Mouse (Mus musculus) stomach, postnatal 0 days (tissue): ENCODE results near the gene H2-Q6. TPM values are rescaled to one million over a fixed set of nuclear protein-coding genes. Genes with fewer than 3 reads are reported as not detected.
"Not testable (repeated sequence)": the region's sequence is repeated elsewhere in the genome, so short reads cannot be mapped to it uniquely, and the experiment has no call there.

ENCODE experiments used
- ATAC-seq: fragments of 200-750 bp; cut with Nextera tagmentation; 2 replicates; pipeline ENCODE4 v1.8.0; 2017; ENCODE audit not compliant: low FRiP score, low TSS enrichment
- DNase-seq: peaks from one replicate; pipeline ENCODE4 v3.0.0-alpha.2; 2016; ENCODE audit warnings: low spot score
- H3K27ac ChIP-seq: fragments of 300-500 bp; sonication (generic); replicated peaks from 2 replicates; pipeline ENCODE4 v1.5.1; 2014; ENCODE audit warnings: mild to moderate bottlenecking, control low read depth
- H3K27me3 ChIP-seq: fragments of 300-500 bp; sonication (generic); 2 replicates; pipeline ENCODE4 v1.6.1; 2014; ENCODE audit warnings: low read length; ENCODE audit not compliant: control insufficient read depth, insufficient read depth
- H3K36me3 ChIP-seq: fragments of 300-500 bp; sonication (generic); 2 replicates; pipeline ENCODE4 v1.6.1; 2014; ENCODE audit warnings: low read length, mixed read lengths; ENCODE audit not compliant: control insufficient read depth, insufficient read depth
- H3K4me1 ChIP-seq: fragments of 300-500 bp; sonication (generic); replicated peaks from 2 replicates; pipeline ENCODE4 v1.6.1; 2014; ENCODE audit warnings: antibody characterized with exemption; ENCODE audit not compliant: control insufficient read depth, insufficient read depth
- H3K4me2 ChIP-seq: fragments of 300-500 bp; sonication (generic); replicated peaks from 2 replicates; pipeline ENCODE4 v1.6.1; 2014; ENCODE audit warnings: low read depth, mild to moderate bottlenecking, control low read depth, moderate library complexity
- H3K4me3 ChIP-seq: fragments of 300-500 bp; sonication (generic); 2 replicates; pipeline ENCODE4 v1.5.1; 2014; ENCODE audit warnings: low read depth, low read length, control low read depth
- H3K9ac ChIP-seq: fragments of 300-500 bp; sonication (generic); 2 replicates; pipeline ENCODE4 v1.6.1; 2014; ENCODE audit warnings: mild to moderate bottlenecking, low read length, control low read depth, mixed read lengths
- H3K9me3 ChIP-seq: fragments of 300-500 bp; sonication (generic); 2 replicates; pipeline ENCODE4 v1.6.1; 2016; ENCODE audit warnings: low read length; ENCODE audit not compliant: control insufficient read depth
- CTCF ChIP-seq: IDR thresholded peaks from 2 replicates; pipeline ENCODE4 v1.5.1; 2016; ENCODE audit warnings: antibody characterized with exemption, low read depth, mild to moderate bottlenecking, moderate library complexity
- EP300 ChIP-seq: optimal IDR thresholded peaks from 2 replicates; pipeline ENCODE3; 2016; ENCODE audit warnings: antibody characterized with exemption
- WGBS: fragments of 180-500 bp; shearing (Covaris S2); extraction: QIAGEN DNeasy Blood & Tissue Kit; methylation state at CpG from one replicate; pipeline ENCODE4 v1.1.7; 2014; 5-methylcytosine and 5-hydroxymethylcytosine counted together
- polyA plus RNA-seq: library from polyadenylated mRNA; unstranded; fragments of >200 nt; fragmentation: Nextera tagmentation; extraction: Ambion mirVana; gene quantifications from 2 replicates; pipeline ENCODE4 v1.2.1, GENCODE M21; 2015

H2-Q6 gene
- polyA plus RNA-seq, 1 experiment from 2014 or later: 0.22 TPM

GRCm38 (mm10) chr17:35465651-35466050 is 41.0 kb downstream of the H2-Q6 start:
- H3K27me3 ChIP-seq, H3K4me3 ChIP-seq, H3K4me1 ChIP-seq, H3K9me3 ChIP-seq, ATAC-seq, H3K9ac ChIP-seq, H3K4me2 ChIP-seq, H3K36me3 ChIP-seq, H3K27ac ChIP-seq: not testable (repeated sequence)
- TF ChIP-seq CTCF: peak; percentile 80
- WGBS: 8% methylated on average over 8 of the region's 8 CpGs
- peak; percentile 34 for DNase-seq

DNA sequence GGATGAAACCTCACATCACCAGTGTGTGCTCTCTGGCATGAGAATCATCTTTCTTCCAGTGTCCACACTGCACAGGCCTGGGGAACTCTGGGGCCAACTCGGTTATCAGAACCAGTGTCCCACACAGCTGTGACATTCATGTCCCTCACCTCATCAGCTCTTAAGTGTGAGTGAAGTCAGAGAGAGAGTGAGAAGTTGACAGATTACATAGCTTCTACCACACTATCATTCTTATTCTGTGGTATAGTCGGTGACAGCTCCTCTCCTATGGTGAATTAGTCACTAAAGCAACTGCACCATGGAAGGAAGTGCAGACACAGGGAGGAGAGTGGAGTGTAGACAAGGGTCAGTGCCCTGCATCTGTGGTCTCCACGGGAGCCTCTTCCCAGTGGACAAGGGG is 44.3 kb downstream of the H2-Q6 start:
- not testable (repeated sequence) for DNase-seq, ATAC-seq
- WGBS: 54% methylated on average over 3 of the region's 3 CpGs

DNA sequence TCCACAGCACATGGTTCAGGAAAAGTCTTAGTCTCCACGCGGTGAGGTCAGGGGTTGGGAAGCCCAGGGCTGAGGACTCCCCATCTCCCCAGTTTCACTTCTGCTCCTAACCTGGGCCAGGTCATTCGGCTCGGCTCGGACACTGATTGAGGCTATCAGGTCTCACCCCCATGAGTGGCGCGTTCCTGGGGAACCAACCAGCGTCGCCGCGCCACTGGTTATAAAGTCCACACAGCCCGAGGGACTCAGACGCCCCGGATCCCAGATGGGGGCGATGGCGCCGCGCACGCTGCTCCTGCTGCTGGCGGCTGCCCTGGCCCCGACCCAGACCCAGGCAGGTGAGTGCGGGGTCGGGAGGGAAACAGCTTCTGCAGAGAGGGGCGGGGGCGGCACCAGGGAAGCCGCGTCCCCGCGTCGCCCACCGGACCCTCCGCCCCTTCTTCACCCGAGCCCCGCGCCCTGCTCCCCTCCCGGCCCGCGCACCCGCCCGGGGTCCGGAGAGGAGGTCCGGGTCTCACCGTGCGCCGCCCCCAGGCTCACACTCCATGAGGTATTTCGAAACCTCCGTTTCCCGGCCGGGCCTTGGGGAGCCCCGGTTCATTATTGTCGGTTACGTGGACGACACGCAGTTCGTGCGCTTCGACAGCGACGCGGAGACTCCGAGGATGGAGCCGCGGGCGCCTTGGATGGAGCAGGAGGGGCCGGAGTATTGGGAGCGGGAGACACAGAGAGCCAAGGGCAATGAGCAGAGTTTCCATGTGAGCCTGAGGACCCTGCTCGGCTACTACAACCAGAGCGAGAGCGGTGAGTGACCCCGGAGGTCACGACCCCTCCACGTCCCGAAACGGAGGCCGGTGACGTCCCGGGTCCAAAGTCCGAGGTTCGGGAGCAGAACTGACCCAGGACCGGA is 45.4 kb downstream of the H2-Q6 start, which contains the start of gene H2-Q10:
Gene H2-Q10, plus strand, starts transcription at position 248 of the 910 bp plus-strand sequence.
- peak; percentile 28 for DNase-seq
- peak; percentile 54; the same call in 1 of the 2 replicates for ATAC-seq
- H3K9me3 ChIP-seq: no peaks in the 10 kb centered on the region
- peak within 1 kb of the TSS; percentile 42 for H3K4me3 ChIP-seq
- H3K27ac ChIP-seq: no peak within 1 kb of the TSS
- no peak for TF ChIP-seq EP300
- TF ChIP-seq CTCF: no peak
- H3K4me2 ChIP-seq: peak within 1 kb of the TSS; percentile 69
- H3K4me1 ChIP-seq: 0 out of 2 replicates have a peak, but pooled peaks cover 2% of the 10 kb centered on the region
- no peak within 1 kb of the TSS for H3K9ac ChIP-seq
- WGBS: 2% methylated on average over 76 of the region's 80 CpGs
- H3K27me3 ChIP-seq: peaks cover 6% of the 10 kb centered on the region; the same call in 1 of the 2 replicates
- no peaks in the 10 kb centered on the region for H3K36me3 ChIP-seq

More for the DNA sequence above, 44.3 kb downstream of the H2-Q6 start:
- not testable (repeated sequence) for H3K27me3 ChIP-seq, H3K4me2 ChIP-seq, H3K27ac ChIP-seq, H3K9me3 ChIP-seq, H3K4me3 ChIP-seq, H3K4me1 ChIP-seq, H3K36me3 ChIP-seq, H3K9ac ChIP-seq

Other genes with a start within 250 kb of the H2-Q6 start
- 24.3 and 25.2 TPM in 2 replicates for gene Aif1, start 248.8 kb upstream of the H2-Q6 start, polyA plus RNA-seq
- gene Lst1, start 236.4 kb upstream of the H2-Q6 start, polyA plus RNA-seq: 17.5 and 19.3 TPM in 2 replicates
- gene Ltb, start 230.4 kb upstream of the H2-Q6 start, polyA plus RNA-seq: 0.63 and 0.78 TPM in 2 replicates
- gene Tnf, start 222.8 kb upstream of the H2-Q6 start, polyA plus RNA-seq: 0.32 and 0.40 TPM in 2 replicates
- gene Lta, start 219.5 kb upstream of the H2-Q6 start, polyA plus RNA-seq: 0.11 and 0.16 TPM in 2 replicates
- gene Gm16181, start 204.0 kb upstream of the H2-Q6 start, polyA plus RNA-seq: 0.27 and 0.33 TPM in 2 replicates
- 3.0 and 3.6 TPM in 2 replicates for gene Atp6v1g2, start 191.2 kb upstream of the H2-Q6 start, polyA plus RNA-seq
- gene Nfkbil1, start 189.1 kb upstream of the H2-Q6 start, polyA plus RNA-seq: 7.4 and 7.5 TPM in 2 replicates
- 143 and 145 TPM in 2 replicates for gene Ddx39b, start 183.1 kb upstream of the H2-Q6 start, polyA plus RNA-seq
- gene H2-D1, start 162.1 kb upstream of the H2-Q6 start, polyA plus RNA-seq: 303 and 307 TPM in 2 replicates
- gene H2-Q1, start 104.4 kb upstream of the H2-Q6 start, polyA plus RNA-seq: not detected in 2 replicates
- 1.2 and 1.6 TPM in 2 replicates for gene H2-Q2, start 82.6 kb upstream of the H2-Q6 start, polyA plus RNA-seq
- 2.7 and 3.3 TPM in 2 replicates for gene H2-Q4, start 45.2 kb upstream of the H2-Q6 start, polyA plus RNA-seq
- gene H2-Q7, start 14.3 kb downstream of the H2-Q6 start, polyA plus RNA-seq: 0.96 and 1.2 TPM in 2 replicates
- gene H2-Q10, start 45.2 kb downstream of the H2-Q6 start, polyA plus RNA-seq: 0.99 and 1.4 TPM in 2 replicates
- gene Pou5f1, start 81.2 kb downstream of the H2-Q6 start, polyA plus RNA-seq: not detected in 2 replicates
- gene Tcf19, start 92.0 kb downstream of the H2-Q6 start, polyA plus RNA-seq: 32.7 and 34.5 TPM in 2 replicates
- gene Cchcr1, start 92.2 kb downstream of the H2-Q6 start, polyA plus RNA-seq: 7.1 and 7.4 TPM in 2 replicates
- 66.1 and 66.8 TPM in 2 replicates for gene Psors1c2, start 108.4 kb downstream of the H2-Q6 start, polyA plus RNA-seq
- gene Cdsn, start 127.3 kb downstream of the H2-Q6 start, polyA plus RNA-seq: 106 and 139 TPM in 2 replicates
- 234 and 311 TPM in 2 replicates for gene 2300002M23Rik, start 142.6 kb downstream of the H2-Q6 start, polyA plus RNA-seq
- gene Sfta2, start 176.7 kb downstream of the H2-Q6 start, polyA plus RNA-seq: 7.6 and 8.6 TPM in 2 replicates
- gene Gm9573, start 201.8 kb downstream of the H2-Q6 start, polyA plus RNA-seq: 2.6 and 3.9 TPM in 2 replicates
- 768 and 930 TPM in 2 replicates for gene Mucl3, start 218.8 kb downstream of the H2-Q6 start, polyA plus RNA-seq
- gene Vars2, start 242.7 kb downstream of the H2-Q6 start, polyA plus RNA-seq: 10.3 and 10.6 TPM in 2 replicates
- gene Gtf2h4, start 248.9 kb downstream of the H2-Q6 start, polyA plus RNA-seq: 20.7 and 20.8 TPM in 2 replicates